Mouse (Mus musculus) kidney, postnatal 0 days (tissue): Measurements from ENCODE around the gene Foxo4. TPM values are rescaled to one million over a fixed set of nuclear protein-coding genes. Genes with fewer than 3 reads are reported as not detected.

ENCODE experiments used
- ATAC-seq: fragments of 200-750 bp; cut with Nextera tagmentation; replicated peaks from 2 replicates; pipeline ENCODE4 v1.8.0; 2017; ENCODE audit warnings: low read depth, moderate number of reproducible peaks, moderate TSS enrichment, moderate library complexity; ENCODE audit not compliant: low FRiP score
- DNase-seq: peaks from one replicate; pipeline ENCODE4 v3.0.0-alpha.2; 2016; ENCODE audit warnings: low spot score
- H3K27ac ChIP-seq: fragments of 300-500 bp; sonication (generic); 2 replicates; pipeline ENCODE4 v1.5.1; 2014; ENCODE audit warnings: mild to moderate bottlenecking
- H3K27me3 ChIP-seq: fragments of 300-500 bp; sonication (generic); 2 replicates; pipeline ENCODE4 v1.6.1; 2014; ENCODE audit warnings: low read length, mixed read lengths; ENCODE audit not compliant: insufficient read depth
- H3K36me3 ChIP-seq: fragments of 300-500 bp; sonication (generic); 2 replicates; pipeline ENCODE4 v1.6.1; 2014; ENCODE audit warnings: low read length, mixed read lengths; ENCODE audit not compliant: insufficient read depth
- H3K4me1 ChIP-seq: fragments of 300-500 bp; sonication (generic); replicated peaks from 2 replicates; pipeline ENCODE4 v1.6.1; 2014; ENCODE audit warnings: antibody characterized with exemption, low read length, mixed read lengths; ENCODE audit not compliant: insufficient read depth
- H3K4me2 ChIP-seq: fragments of 300-500 bp; sonication (generic); 2 replicates; pipeline ENCODE4 v1.6.1; 2014; ENCODE audit warnings: mild to moderate bottlenecking, low read length, moderate library complexity, mixed read lengths
- H3K4me3 ChIP-seq: fragments of 300-500 bp; sonication (generic); replicated peaks from 2 replicates; pipeline ENCODE4 v1.5.1; 2014; ENCODE audit warnings: low read depth, low read length
- H3K9ac ChIP-seq: fragments of 300-500 bp; sonication (generic); 2 replicates; pipeline ENCODE4 v1.6.1; 2014; ENCODE audit warnings: low read depth, low read length
- H3K9me3 ChIP-seq: fragments of 300-500 bp; sonication (generic); replicated peaks from 2 replicates; pipeline ENCODE4 v1.6.1; 2016; ENCODE audit warnings: low read length, inconsistent platforms, mixed read lengths
- CTCF ChIP-seq: IDR thresholded peaks from 2 replicates; pipeline ENCODE4 v1.5.1; 2016; ENCODE audit warnings: antibody characterized with exemption, low read depth, mild to moderate bottlenecking, moderate library complexity
- WGBS: fragments of 180-500 bp; shearing (Covaris S2); extraction: QIAGEN DNeasy Blood & Tissue Kit; methylation state at CpG from one replicate; pipeline ENCODE4 v1.1.7; 2014; 5-methylcytosine and 5-hydroxymethylcytosine counted together
- polyA plus RNA-seq: library from polyadenylated mRNA; unstranded; fragments of >200 nt; fragmentation: Nextera tagmentation; extraction: Ambion mirVana; gene quantifications from 2 replicates; pipeline ENCODE4 v1.2.1, GENCODE M21; 2015

Gene Foxo4
- polyA plus RNA-seq = 2.8 and 2.9 TPM in 2 replicates

- Histone ChIP-seq H3K36me3 (no peaks in the 10 kb centered on the region), H3K4me1 (no peaks in the 10 kb centered on the region), H3K9me3 (no peaks in the 10 kb centered on the region), H3K27me3 (no peaks in the 10 kb centered on the region), H3K9ac (peak within 1 kb of the TSS; percentile 59), H3K27ac (peak within 1 kb of the TSS; percentile 73), H3K4me2 (peak within 1 kb of the TSS; percentile 71), H3K4me3 (peak within 1 kb of the TSS; percentile 51)
- DNase-seq (peak; percentile 93), ATAC-seq (peak; percentile 88)
- WGBS = 30% methylated on average over 47 of the region's 47 CpGs
- TF ChIP-seq CTCF = no peak
These were observed at the start of gene Foxo4 for GRCm38 (mm10) chrX:101253952-101254729. Foxo4 (plus strand) TSS chrX:101254528.

DNA sequence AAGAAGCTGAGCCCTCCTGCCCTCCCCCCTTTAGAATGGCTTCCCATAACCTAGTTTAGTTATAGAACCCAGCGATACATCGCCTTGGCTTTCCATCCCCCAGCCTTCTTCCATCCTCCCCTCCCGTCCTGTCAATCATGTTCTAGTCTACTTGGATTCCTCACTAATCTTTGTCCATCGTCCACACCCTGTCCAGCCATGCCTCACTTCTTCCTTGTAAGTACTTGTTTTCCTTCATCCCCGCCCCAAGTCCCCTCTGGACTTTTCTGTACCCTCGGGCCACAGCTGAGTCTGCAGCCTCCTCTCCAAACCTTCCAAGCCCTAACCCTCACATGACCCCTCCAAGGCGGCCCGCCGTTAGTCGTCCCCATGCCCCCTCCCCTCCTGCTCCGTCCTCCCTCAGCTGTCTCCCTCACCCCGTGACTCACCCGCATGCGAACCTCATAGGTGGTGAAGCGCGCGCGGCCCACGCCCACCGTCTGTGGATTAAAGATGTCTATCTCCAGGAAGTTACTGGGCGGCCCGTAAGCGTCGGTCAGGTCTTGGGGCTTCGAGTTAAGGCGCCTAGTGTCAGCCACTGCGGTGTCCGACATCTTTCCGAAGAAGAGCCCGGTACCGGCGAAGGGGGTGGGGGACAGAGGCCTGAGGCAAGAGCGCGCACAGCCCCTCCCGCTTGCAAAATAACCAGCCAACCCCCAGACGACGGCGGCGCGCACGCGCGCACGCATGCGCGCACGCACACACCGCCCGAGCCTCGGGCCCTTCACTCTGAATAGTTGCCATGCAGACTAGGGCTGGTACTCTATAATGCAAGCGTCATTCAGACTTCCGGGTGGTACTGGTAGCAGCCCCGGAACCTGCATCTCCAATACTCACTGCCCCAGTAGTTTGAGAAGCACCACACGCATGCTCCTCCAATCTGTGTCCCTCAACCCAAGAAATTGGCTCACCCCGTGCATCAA lies 32.2 kb upstream of the Foxo4 start, which contains the start of gene Snx12:
Gene Snx12 (minus strand): TSS at position 730 of the 962 bp plus-strand sequence.
- Histone ChIP-seq H3K4me3 (peak within 1 kb of the TSS; percentile 52), H3K4me1 (no peaks in the 10 kb centered on the region), H3K27ac (peak within 1 kb of the TSS; percentile 47), H3K4me2 (peak within 1 kb of the TSS; percentile 56), H3K36me3 (no peaks in the 10 kb centered on the region), H3K27me3 (no peaks in the 10 kb centered on the region), H3K9ac (peak within 1 kb of the TSS; percentile 53), H3K9me3 (no peaks in the 10 kb centered on the region)
- no peak for TF ChIP-seq CTCF
- DNase-seq (peak; percentile 90), ATAC-seq (peak; percentile 97)
- WGBS = 31% methylated on average over 55 of the region's 55 CpGs

DNA sequence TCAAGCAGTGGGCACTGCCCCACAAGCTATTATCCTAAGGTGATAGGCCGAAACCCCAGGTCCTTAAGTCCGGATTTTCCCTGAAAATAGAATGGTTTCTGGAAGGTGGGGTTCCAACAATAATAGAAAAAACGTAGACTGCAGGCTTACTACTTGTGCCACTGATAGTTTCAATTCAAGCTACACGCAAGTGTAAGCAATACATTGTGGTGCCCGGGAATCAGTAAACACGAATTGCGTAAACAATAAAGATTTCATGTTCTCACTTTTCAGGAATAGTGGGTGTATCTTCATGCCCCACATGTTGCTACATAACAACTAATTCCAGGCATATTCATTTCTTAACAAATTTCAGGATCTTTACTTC lies 31.5 kb upstream of the Foxo4 start:
- Histone ChIP-seq H3K9ac (no peak overlapping the region), H3K4me1 (no peaks in the 10 kb centered on the region), H3K4me3 (peak overlapping the region; percentile 52), H3K27ac (0 out of 2 replicates have a peak overlapping the region, but pooled peaks have one; percentile 25), H3K36me3 (no peaks in the 10 kb centered on the region), H3K4me2 (peak overlapping the region; percentile 56), H3K9me3 (no peaks in the 10 kb centered on the region), H3K27me3 (no peaks in the 10 kb centered on the region)
- ATAC-seq = no peak
- 41% methylated on average over 7 of the region's 7 CpGs for WGBS
- no peak for TF ChIP-seq CTCF
- DNase-seq = no peak

DNA sequence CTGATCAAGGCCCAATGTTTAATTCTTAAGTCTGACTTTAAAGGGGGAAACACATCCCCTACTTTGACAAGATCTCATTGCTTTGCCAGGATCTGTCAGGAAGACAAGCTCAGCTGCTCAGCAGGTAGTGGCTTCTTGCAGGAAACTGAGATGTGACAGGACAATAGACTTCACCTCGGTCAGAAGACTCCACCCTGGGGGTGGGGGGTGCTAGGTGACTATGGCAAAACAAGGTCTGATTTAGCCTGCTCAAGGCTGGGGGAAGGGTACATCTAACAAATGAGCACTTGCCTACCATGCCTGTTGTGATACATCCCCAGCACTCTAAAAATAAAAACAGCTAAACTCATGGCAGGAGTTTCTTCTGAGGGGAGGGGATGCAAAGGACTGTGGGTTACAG lies 9.3 kb upstream of the Foxo4 start:
- Histone ChIP-seq H3K4me2 (no peak overlapping the region), H3K9me3 (no peaks in the 10 kb centered on the region), H3K27me3 (no peaks in the 10 kb centered on the region), H3K36me3 (no peaks in the 10 kb centered on the region), H3K4me3 (no peak overlapping the region), H3K4me1 (no peaks in the 10 kb centered on the region), H3K9ac (no peak overlapping the region), H3K27ac (no peak overlapping the region)
- WGBS = 22% methylated on average over 1 of the region's 1 CpGs
- DNase-seq (no peak), ATAC-seq (no peak)
- no peak for TF ChIP-seq CTCF

DNA sequence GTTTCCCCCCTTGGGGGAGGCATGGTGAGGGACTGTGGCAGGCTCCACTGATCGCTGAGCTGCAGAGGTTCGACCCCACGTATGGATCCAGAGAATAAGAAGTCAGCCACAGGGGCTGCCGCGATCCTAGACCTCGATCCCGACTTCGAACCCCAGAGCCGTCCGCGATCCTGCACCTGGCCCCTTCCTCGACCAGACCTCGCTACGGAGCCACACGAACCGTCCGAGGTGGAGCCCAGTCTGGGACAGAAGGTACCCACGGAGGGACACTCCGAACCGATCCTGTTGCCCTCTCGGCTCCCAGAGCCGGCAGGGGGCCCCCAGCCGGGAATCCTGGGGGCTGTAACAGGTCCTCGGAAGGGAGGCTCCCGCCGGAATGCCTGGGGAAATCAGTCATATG lies 412 bp downstream of the Foxo4 start:
- peak; percentile 16; the same call in 1 of the 2 replicates for ATAC-seq
- peak overlapping the region; percentile 51 for H3K4me3 ChIP-seq
- H3K4me1 ChIP-seq = no peaks in the 10 kb centered on the region
- peak overlapping the region; percentile 71 for H3K4me2 ChIP-seq
- DNase-seq = no peak
- no peaks in the 10 kb centered on the region for H3K36me3 ChIP-seq
- peak overlapping the region; percentile 73; the same call in 1 of the 2 replicates for H3K27ac ChIP-seq
- WGBS = 28% methylated on average over 26 of the region's 26 CpGs
- H3K9me3 ChIP-seq = no peaks in the 10 kb centered on the region
- H3K27me3 ChIP-seq = no peaks in the 10 kb centered on the region
- H3K9ac ChIP-seq = peak overlapping the region; percentile 59
- TF ChIP-seq CTCF = 0 out of 2 replicates have a peak, but pooled peaks have one; percentile 8

- DNase-seq (no peak), ATAC-seq (no peak)
- Histone ChIP-seq H3K4me3 (no peak overlapping the region), H3K36me3 (no peaks in the 10 kb centered on the region), H3K4me1 (0 out of 2 replicates have a peak, but pooled peaks cover 7% of the 10 kb centered on the region), H3K4me2 (peak overlapping the region; percentile 71), H3K9me3 (no peaks in the 10 kb centered on the region), H3K27me3 (no peaks in the 10 kb centered on the region), H3K9ac (no peak overlapping the region), H3K27ac (no peak overlapping the region)
- 80% methylated on average over 13 of the region's 13 CpGs for WGBS
- peak; percentile 45 for TF ChIP-seq CTCF
These were observed 2.3 kb downstream of the Foxo4 start for GRCm38 (mm10) chrX:101256603-101257002.
